Mouse (Mus musculus) hindbrain, embryonic 13.5 days (tissue): ENCODE results near the gene Dand5. TPM values are rescaled to one million over a fixed set of nuclear protein-coding genes. Genes with fewer than 3 reads are reported as not detected.
"Not testable (repeated sequence)": the region's sequence is repeated elsewhere in the genome, so short reads cannot be mapped to it uniquely, and the experiment has no call there.

Experiments used
- ATAC-seq: fragments of 200-750 bp; cut with Nextera tagmentation; 2 replicates; pipeline ENCODE4 v1.8.0; 2017; ENCODE audit warnings: moderate TSS enrichment; ENCODE audit not compliant: low FRiP score
- H3K27ac ChIP-seq: fragments of 300-500 bp; sonication (generic); 2 replicates; pipeline ENCODE4 v1.5.1; 2015; ENCODE audit warnings: inconsistent platforms, mild to moderate bottlenecking, moderate library complexity
- H3K27me3 ChIP-seq: fragments of 300-500 bp; sonication (generic); 2 replicates; pipeline ENCODE4 v1.6.1; 2015; ENCODE audit warnings: mild to moderate bottlenecking, inconsistent platforms
- H3K36me3 ChIP-seq: fragments of 300-500 bp; sonication (generic); 2 replicates; pipeline ENCODE4 v1.6.1; 2015; ENCODE audit warnings: mild to moderate bottlenecking, inconsistent platforms
- H3K4me1 ChIP-seq: fragments of 300-500 bp; sonication (generic); replicated peaks from 2 replicates; pipeline ENCODE4 v1.6.1; 2015; ENCODE audit warnings: inconsistent platforms
- H3K4me2 ChIP-seq: fragments of 300-500 bp; sonication (generic); 2 replicates; pipeline ENCODE4 v1.6.1; 2015; ENCODE audit warnings: inconsistent platforms, mild to moderate bottlenecking, moderate library complexity
- H3K4me3 ChIP-seq: fragments of 300-500 bp; sonication (generic); 2 replicates; pipeline ENCODE4 v1.5.1; 2015; ENCODE audit warnings: mild to moderate bottlenecking, inconsistent platforms
- H3K9ac ChIP-seq: fragments of 300-500 bp; sonication (generic); 2 replicates; pipeline ENCODE4 v1.6.1; 2015; ENCODE audit warnings: mild to moderate bottlenecking, inconsistent platforms
- H3K9me3 ChIP-seq: fragments of 300-500 bp; sonication (generic); 2 replicates; pipeline ENCODE4 v1.6.1; 2016; ENCODE audit warnings: inconsistent platforms
- WGBS: fragments of 180-500 bp; shearing (Covaris S2); methylation state at CpG from one replicate; pipeline ENCODE4 v1.1.7; 2015; 5-methylcytosine and 5-hydroxymethylcytosine counted together
- polyA plus RNA-seq: library from polyadenylated mRNA; unstranded; fragments of >200 nt; fragmentation: Nextera tagmentation; extraction: Ambion mirVana; gene quantifications from 2 replicates; pipeline ENCODE4 v1.2.1, GENCODE M21; 2015

Dand5 gene
- polyA plus RNA-seq, 1 experiment from 2014 or later, result 11.5 TPM

- 1% methylated on average over 59 of the region's 59 CpGs for WGBS
Observed at GRCm38 (mm10) chr8:84832034-84832717, 9.6 kb upstream of the Dand5 start.

GRCm38 (mm10) chr8:84831490-84831889 lies 8.9 kb upstream of the Dand5 start, which contains the start of gene Gadd45gip1:
Gene Gadd45gip1, plus strand, starts transcription at chr8:84831522.
- no peak for ATAC-seq
- H3K27me3 ChIP-seq, result no peaks in the 10 kb centered on the region
- H3K36me3 ChIP-seq, result peaks cover 26% of the 10 kb centered on the region
- H3K4me3 ChIP-seq, result peak within 1 kb of the TSS; percentile 87
- H3K4me1 ChIP-seq, result peaks cover 39% of the 10 kb centered on the region
- peak within 1 kb of the TSS; percentile 98 for H3K27ac ChIP-seq
- peak within 1 kb of the TSS; percentile 94 for H3K9ac ChIP-seq
- H3K9me3 ChIP-seq, result no peaks in the 10 kb centered on the region
- H3K4me2 ChIP-seq, result peak within 1 kb of the TSS; percentile 68
- 80% methylated on average over 11 of the region's 11 CpGs for WGBS

More at GRCm38 (mm10) chr8:84832034-84832717, 9.6 kb upstream of the Dand5 start:
- peak overlapping the region; percentile 68 for H3K4me2 ChIP-seq
- H3K36me3 ChIP-seq, result peaks cover 33% of the 10 kb centered on the region
- peak overlapping the region; percentile 87 for H3K4me3 ChIP-seq
- peaks cover 39% of the 10 kb centered on the region for H3K4me1 ChIP-seq
- H3K9ac ChIP-seq, result peak overlapping the region; percentile 94
- H3K27me3 ChIP-seq, result no peaks in the 10 kb centered on the region
- no peaks in the 10 kb centered on the region for H3K9me3 ChIP-seq
- H3K27ac ChIP-seq, result peak overlapping the region; percentile 98
- peak; percentile 72 for ATAC-seq

- H3K4me2 ChIP-seq, result not testable (repeated sequence)
- WGBS, result 83% methylated on average over 2 of the region's 2 CpGs
Observed at GRCm38 (mm10) chr8:84826518-84826917, 3.9 kb upstream of the Dand5 start.

GRCm38 (mm10) chr8:84825636-84826035 lies 3.0 kb upstream of the Dand5 start:
- H3K36me3 ChIP-seq, result no peaks in the 10 kb centered on the region
- no peaks in the 10 kb centered on the region for H3K9me3 ChIP-seq
- H3K4me3 ChIP-seq, result no peak overlapping the region
- no peak for ATAC-seq
- no peak overlapping the region for H3K9ac ChIP-seq
- 73% methylated on average over 4 of the region's 4 CpGs for WGBS
- H3K4me1 ChIP-seq, result peaks cover 16% of the 10 kb centered on the region
- no peak overlapping the region for H3K4me2 ChIP-seq
- H3K27me3 ChIP-seq, result peaks cover 14% of the 10 kb centered on the region; the same call in 1 of the 2 replicates
- H3K27ac ChIP-seq, result no peak overlapping the region

More at GRCm38 (mm10) chr8:84826518-84826917, 3.9 kb upstream of the Dand5 start:
- not testable (repeated sequence) for H3K4me3 ChIP-seq, H3K36me3 ChIP-seq, ATAC-seq, H3K9me3 ChIP-seq, H3K27ac ChIP-seq, H3K9ac ChIP-seq
- H3K27me3 ChIP-seq, result peaks cover 11% of the 10 kb centered on the region; the same call in 1 of the 2 replicates
- peaks cover 16% of the 10 kb centered on the region for H3K4me1 ChIP-seq

- no peak overlapping the region for H3K27ac ChIP-seq
- peak overlapping the region; percentile 54 for H3K4me2 ChIP-seq
- no peaks in the 10 kb centered on the region for H3K9me3 ChIP-seq
- H3K36me3 ChIP-seq, result no peaks in the 10 kb centered on the region
- under 1% methylated on average over 18 of the region's 18 CpGs for WGBS
- peak overlapping the region; percentile 30 for H3K4me3 ChIP-seq
- ATAC-seq, result peak; percentile 74
- peaks cover 14% of the 10 kb centered on the region; the same call in 1 of the 2 replicates for H3K27me3 ChIP-seq
- H3K9ac ChIP-seq, result peak overlapping the region; percentile 55
- peaks cover 16% of the 10 kb centered on the region for H3K4me1 ChIP-seq
Observed at GRCm38 (mm10) chr8:84823653-84824052, 1.0 kb upstream of the Dand5 start.

GRCm38 (mm10) chr8:84816117-84816516 lies 6.5 kb downstream of the Dand5 start:
- Histone ChIP-seq H3K4me3 (no peak overlapping the region), H3K27me3 (peaks cover 25% of the 10 kb centered on the region), H3K4me2 (no peak overlapping the region), H3K27ac (peak overlapping the region; percentile 80), H3K36me3 (0 out of 2 replicates have a peak, but pooled peaks cover 5% of the 10 kb centered on the region), H3K9me3 (no peaks in the 10 kb centered on the region), H3K9ac (no peak overlapping the region), H3K4me1 (peaks cover 37% of the 10 kb centered on the region)
- 77% methylated on average over 17 of the region's 17 CpGs for WGBS
- no peak for ATAC-seq

- peak overlapping the region; percentile 80 for H3K27ac ChIP-seq
- no peak overlapping the region for H3K4me3 ChIP-seq
- H3K4me1 ChIP-seq, result peaks cover 42% of the 10 kb centered on the region
- H3K9me3 ChIP-seq, result no peaks in the 10 kb centered on the region
- H3K27me3 ChIP-seq, result peaks cover 25% of the 10 kb centered on the region
- H3K9ac ChIP-seq, result no peak overlapping the region
- ATAC-seq, result peak; percentile 37; the same call in 1 of the 2 replicates
- 0 out of 2 replicates have a peak, but pooled peaks cover 5% of the 10 kb centered on the region for H3K36me3 ChIP-seq
- H3K4me2 ChIP-seq, result no peak overlapping the region
- WGBS, result 9% methylated on average over 9 of the region's 9 CpGs
Observed at GRCm38 (mm10) chr8:84815547-84815946, 7.1 kb downstream of the Dand5 start.

GRCm38 (mm10) chr8:84814555-84815441 lies 7.8 kb downstream of the Dand5 start:
- Histone ChIP-seq H3K9me3 (no peaks in the 10 kb centered on the region), H3K27me3 (peaks cover 25% of the 10 kb centered on the region), H3K4me2 (no peak overlapping the region), H3K4me3 (no peak overlapping the region), H3K9ac (peak overlapping the region; percentile 19; the same call in 1 of the 2 replicates), H3K27ac (peak overlapping the region; percentile 80), H3K36me3 (0 out of 2 replicates have a peak, but pooled peaks cover 5% of the 10 kb centered on the region), H3K4me1 (peaks cover 45% of the 10 kb centered on the region)
- ATAC-seq, result peak; percentile 41
- whole genome bisulfite sequencing, result 30% methylated on average over 19 of the region's 19 CpGs

GRCm38 (mm10) chr8:84814240-84814554 lies 8.4 kb downstream of the Dand5 start:
- peaks cover 30% of the 10 kb centered on the region for H3K27me3 ChIP-seq
- 0 out of 2 replicates have a peak, but pooled peaks cover 5% of the 10 kb centered on the region for H3K36me3 ChIP-seq
- peaks cover 51% of the 10 kb centered on the region for H3K4me1 ChIP-seq
- 57% methylated on average over 11 of the region's 11 CpGs for WGBS
- ATAC-seq, result peak; percentile 5
- H3K4me3 ChIP-seq, result no peak overlapping the region
- H3K9ac ChIP-seq, result peak overlapping the region; percentile 19; the same call in 1 of the 2 replicates
- H3K4me2 ChIP-seq, result no peak overlapping the region
- H3K27ac ChIP-seq, result peak overlapping the region; percentile 80
- no peaks in the 10 kb centered on the region for H3K9me3 ChIP-seq

- Histone ChIP-seq H3K4me2 (no peak overlapping the region), H3K9me3 (no peaks in the 10 kb centered on the region), H3K9ac (0 out of 2 replicates have a peak overlapping the region, but pooled peaks have one; percentile 14), H3K27ac (peak overlapping the region; percentile 80), H3K27me3 (peaks cover 34% of the 10 kb centered on the region), H3K4me1 (peaks cover 55% of the 10 kb centered on the region), H3K36me3 (0 out of 2 replicates have a peak, but pooled peaks cover 5% of the 10 kb centered on the region), H3K4me3 (no peak overlapping the region)
- ATAC-seq, result no peak
- 89% methylated on average over 3 of the region's 3 CpGs for WGBS
Observed at GRCm38 (mm10) chr8:84813830-84814229, 8.8 kb downstream of the Dand5 start.

GRCm38 (mm10) chr8:84813059-84813458 lies 9.6 kb downstream of the Dand5 start:
- Histone ChIP-seq H3K27me3 (peaks cover 42% of the 10 kb centered on the region), H3K9me3 (no peaks in the 10 kb centered on the region), H3K4me2 (no peak overlapping the region), H3K36me3 (0 out of 2 replicates have a peak, but pooled peaks cover 5% of the 10 kb centered on the region), H3K4me1 (peaks cover 61% of the 10 kb centered on the region), H3K27ac (no peak overlapping the region), H3K4me3 (no peak overlapping the region), H3K9ac (no peak overlapping the region)
- no peak for ATAC-seq
- WGBS, result 2% methylated on average over 5 of the region's 5 CpGs

- no peaks in the 10 kb centered on the region for H3K9me3 ChIP-seq
- H3K4me2 ChIP-seq, result peak overlapping the region; percentile 54
- H3K36me3 ChIP-seq, result 0 out of 2 replicates have a peak, but pooled peaks cover 5% of the 10 kb centered on the region
- peaks cover 55% of the 10 kb centered on the region for H3K27me3 ChIP-seq
- peak overlapping the region; percentile 58 for H3K27ac ChIP-seq
- 16% methylated on average over 10 of the region's 10 CpGs for WGBS
- peak overlapping the region; percentile 14; the same call in 1 of the 2 replicates for H3K9ac ChIP-seq
- peaks cover 61% of the 10 kb centered on the region for H3K4me1 ChIP-seq
- no peak for ATAC-seq
- H3K4me3 ChIP-seq, result peak overlapping the region; percentile 31
Observed at GRCm38 (mm10) chr8:84811303-84811702, 11.3 kb downstream of the Dand5 start.
